Mouse (Mus musculus) ES-E14 (cell line): ENCODE measurements around the gene Fryl. TPM values are rescaled to one million over a fixed set of nuclear protein-coding genes. Genes with fewer than 3 reads are reported as not detected.

ENCODE experiments used
- DNase-seq: peaks from one replicate; pipeline ENCODE4 v3.0.0-alpha.2; 2013; ENCODE audit warnings: low read depth, low spot score
- H3K27ac ChIP-seq: 2 replicates; pipeline ENCODE4 v1.5.1; 2012; ENCODE audit warnings: low read depth, mild to moderate bottlenecking, low read length, moderate library complexity, mixed read lengths; ENCODE audit not compliant: poor library complexity, insufficient read depth, severe bottlenecking
- H3K36me3 ChIP-seq: 2 replicates; pipeline ENCODE4 v1.6.1; 2012; ENCODE audit warnings: mild to moderate bottlenecking, low read length, moderate library complexity, mixed read lengths; ENCODE audit not compliant: control insufficient read depth, poor library complexity, insufficient read depth, severe bottlenecking
- H3K4me1 ChIP-seq, 2 experiments: fragments of 150-350 bp in 1 of 2; sonication (generic) in 1 of 2; 2 replicates each; pipeline ENCODE4 v1.6.1; 2012; ENCODE audit warnings: low read length in 2 of 2, mild to moderate bottlenecking in 1 of 2, mixed read lengths in 1 of 2; ENCODE audit not compliant: control insufficient read depth in 2 of 2, insufficient read depth in 2 of 2, poor library complexity in 1 of 2
- H3K4me3 ChIP-seq, 2 experiments: fragments of 150-350 bp in 1 of 2; sonication (generic) in 1 of 2; 2 replicates each; pipeline ENCODE4 v1.5.1; 2012; ENCODE audit warnings: low read length in 2 of 2, low read depth in 1 of 2, mild to moderate bottlenecking in 1 of 2, mixed read lengths in 1 of 2; ENCODE audit not compliant: insufficient read depth in 1 of 2, poor library complexity in 1 of 2, severe bottlenecking in 1 of 2
- H3K9ac ChIP-seq: 2 replicates; pipeline ENCODE4 v1.6.1; 2012; ENCODE audit warnings: low read depth, mild to moderate bottlenecking, low read length, mixed read lengths; ENCODE audit not compliant: poor library complexity, insufficient read depth, severe bottlenecking
- H3K9me3 ChIP-seq: fragments of 150-350 bp; sonication (generic); 2 replicates; pipeline ENCODE4 v1.6.1; 2012; ENCODE audit warnings: low read depth, mild to moderate bottlenecking, low read length; ENCODE audit not compliant: control insufficient read depth, insufficient read depth
- CHD2 ChIP-seq: IDR thresholded peaks from 2 replicates; pipeline ENCODE4 v1.6.1; 2014; ENCODE audit warnings: mild to moderate bottlenecking, low read depth, low read length, inconsistent platforms
- HCFC1 ChIP-seq: IDR thresholded peaks from 2 replicates; pipeline ENCODE4 v1.6.1; 2012; ENCODE audit warnings: low read length, inconsistent platforms, borderline replicate concordance; ENCODE audit not compliant: insufficient read depth
- MAFK ChIP-seq: IDR thresholded peaks from 2 replicates; pipeline ENCODE4 v1.6.1; 2014; ENCODE audit warnings: mild to moderate bottlenecking, low read depth, low read length, inconsistent platforms; ENCODE audit not compliant: insufficient read depth
- ZC3H11A ChIP-seq: IDR thresholded peaks from 2 replicates; pipeline ENCODE4 v1.6.1; 2012; ENCODE audit warnings: low read depth, mild to moderate bottlenecking, inconsistent platforms, low read length, borderline replicate concordance
- ZNF384 ChIP-seq: IDR thresholded peaks from 2 replicates; pipeline ENCODE4 v1.6.1; 2012; ENCODE audit warnings: low read depth, low read length, inconsistent platforms
- in situ Hi-C, 2 experiments: fragments of 600-800 bp; cut with MboI; formaldehyde crosslinking; loops; one replicate each; pipeline ENCODE4 v1.15.1; 2025; ENCODE audit warnings: low sequenced_read_pairs in 2 of 2, inconsistent platforms in 1 of 2; ENCODE audit not compliant: unreplicated experiment in 2 of 2
- total RNA-seq: library from RNA; depleted of rRNA; stranded (reverse); fragments of 300-350 nt; gene quantifications from 2 replicates; pipeline ENCODE4 v1.2.3, GENCODE M21; 2012

Fryl gene
- total RNA-seq, 1 experiment, result 53.3 TPM

DNA sequence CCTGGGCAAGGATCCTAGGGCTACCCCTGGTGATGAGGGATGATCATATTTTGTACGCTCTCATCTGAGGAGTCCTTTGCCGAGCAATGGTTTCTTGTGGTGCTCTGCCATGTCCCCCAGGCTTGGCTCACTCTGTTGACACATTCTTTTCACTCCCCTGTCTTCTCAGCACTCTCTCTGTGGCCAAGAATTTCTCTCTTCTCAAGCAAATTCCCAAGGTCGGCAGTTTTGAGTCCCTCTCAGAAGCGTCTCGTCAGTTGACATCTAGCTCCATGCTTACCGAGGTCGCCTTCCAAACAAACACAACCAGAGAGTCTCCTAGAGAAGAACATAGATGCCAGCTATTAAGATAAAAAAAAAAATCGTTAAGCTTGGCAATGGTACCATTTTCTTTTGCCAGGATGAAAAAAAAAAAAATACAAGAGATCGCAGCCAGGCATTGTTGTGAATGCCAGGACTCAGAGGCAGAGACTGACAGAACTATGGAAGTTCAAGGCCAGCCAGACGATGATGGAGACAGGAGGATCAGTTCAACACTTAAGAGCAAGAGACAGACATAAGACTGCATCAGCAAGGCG lies 12.3 kb upstream of the Fryl start:
- Histone ChIP-seq H3K9ac (no peak overlapping the region), H3K36me3 (no peaks in the 10 kb centered on the region), H3K27ac (no peak overlapping the region), H3K4me1 (peaks cover 2 to 7% of the 10 kb centered on the region in 2 experiments; a peak in 2 of 4 replicates), H3K4me3 (no peak overlapping the region), H3K9me3 (no peaks in the 10 kb centered on the region)
- no peak for DNase-seq
- in situ Hi-C loops, result no loop called here
- TF ChIP-seq ZNF384 (no peak), CHD2 (no peak), MAFK (no peak), ZC3H11A (no peak)

- H3K9ac ChIP-seq, result no peak overlapping the region
- TF ChIP-seq MAFK, result no peak
- DNase-seq, result no peak
- no peak overlapping the region for H3K4me3 ChIP-seq
- peaks cover 2 to 3% of the 10 kb centered on the region in 2 experiments; a peak in 2 of 4 replicates for H3K4me1 ChIP-seq
- H3K9me3 ChIP-seq, result no peaks in the 10 kb centered on the region
- no peaks in the 10 kb centered on the region for H3K36me3 ChIP-seq
- H3K27ac ChIP-seq, result no peak overlapping the region
- in situ Hi-C loops, result no loop called here
Observed at GRCm38 (mm10) chr5:73265460-73265859, 9.0 kb upstream of the Fryl start.

DNA sequence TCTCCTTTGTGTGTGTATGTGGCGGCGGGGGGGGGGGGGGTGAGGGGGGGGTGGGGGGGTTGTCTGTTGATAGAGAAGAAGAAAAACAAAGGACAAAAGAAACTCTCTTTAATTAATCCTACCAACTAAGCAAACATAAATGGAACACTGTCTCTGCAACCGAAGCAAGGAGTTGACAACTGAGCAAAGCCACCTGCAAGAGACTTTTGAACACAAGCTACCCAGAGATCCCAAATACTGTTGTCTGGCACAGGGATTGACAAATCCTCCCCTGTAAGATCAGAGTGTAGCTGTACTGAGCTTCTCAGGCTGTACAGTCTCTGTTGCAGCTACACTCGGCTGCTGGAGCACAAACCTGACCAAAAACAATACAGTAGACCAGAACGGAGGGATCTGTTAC lies 7.7 kb upstream of the Fryl start:
- in situ Hi-C loops, result no loop called here
- DNase-seq, result no peak
- Histone ChIP-seq H3K9me3 (no peaks in the 10 kb centered on the region), H3K27ac (no peak overlapping the region), H3K36me3 (no peaks in the 10 kb centered on the region), H3K4me3 (no peak overlapping the region), H3K4me1 (peaks cover 2 to 3% of the 10 kb centered on the region in 2 experiments; a peak in 2 of 4 replicates), H3K9ac (no peak overlapping the region)
- TF ChIP-seq HCFC1 (no peak), MAFK (no peak), ZNF384 (no peak), CHD2 (no peak), ZC3H11A (no peak)

DNA sequence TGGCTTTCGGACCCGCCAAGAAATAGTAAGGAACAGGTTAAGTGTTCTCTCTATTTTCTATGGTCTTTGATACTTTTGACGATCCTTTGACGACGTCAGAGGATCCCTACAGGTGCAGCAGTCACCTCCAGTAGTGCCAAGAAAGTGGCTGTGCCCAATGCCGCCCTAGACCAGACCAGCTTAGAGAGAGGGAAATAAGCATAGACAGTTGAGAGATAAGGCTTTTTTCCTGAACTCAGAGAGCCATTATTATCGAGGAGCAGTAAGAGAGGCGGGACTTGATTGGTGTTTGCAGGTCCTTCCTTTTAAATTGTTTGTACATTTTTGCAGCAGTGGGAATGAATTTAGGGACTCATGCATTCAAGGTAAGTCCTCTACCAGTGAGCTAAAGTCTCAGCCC lies 1.3 kb upstream of the Fryl start:
- in situ Hi-C loops, result no loop called here
- Histone ChIP-seq H3K36me3 (no peaks in the 10 kb centered on the region; the same call in 1 of the 2 replicates), H3K9me3 (no peaks in the 10 kb centered on the region), H3K9ac (no peak overlapping the region), H3K27ac (no peak overlapping the region), H3K4me3 (no peak overlapping the region), H3K4me1 (peaks cover 0 to 8% of the 10 kb centered on the region in 2 experiments; a peak in 1 of 4 replicates)
- TF ChIP-seq ZC3H11A (no peak), ZNF384 (no peak), MAFK (no peak), CHD2 (no peak), HCFC1 (no peak)
- no peak for DNase-seq

DNA sequence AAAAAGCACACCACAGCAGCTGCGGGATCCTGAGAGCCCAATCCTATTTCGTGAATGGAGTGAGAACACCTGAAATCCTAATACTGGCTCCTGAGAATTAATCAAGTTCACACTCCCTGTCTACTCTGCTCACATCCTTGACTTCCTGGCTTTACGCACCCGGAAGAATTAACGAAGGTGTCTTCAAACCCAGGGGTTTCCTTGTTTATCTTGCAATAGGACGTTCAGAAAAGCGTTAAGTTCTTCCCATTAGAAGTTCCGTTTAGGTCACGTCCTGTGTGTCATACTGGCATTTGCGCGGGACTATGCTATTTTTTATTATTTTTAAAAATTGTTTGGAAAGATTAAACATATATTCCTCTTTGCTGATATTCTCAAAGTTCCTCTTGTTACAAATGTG lies 677 bp upstream of the Fryl start:
- in situ Hi-C loops, result no loop called here
- H3K9ac ChIP-seq, result peak overlapping the region; percentile 24; the same call in 1 of the 2 replicates
- DNase-seq, result no peak
- peaks cover 0 to 8% of the 10 kb centered on the region in 2 experiments; a peak in 1 of 4 replicates for H3K4me1 ChIP-seq
- no peaks in the 10 kb centered on the region for H3K9me3 ChIP-seq
- peak overlapping the region; percentile 55 to 70 for H3K4me3 ChIP-seq
- no peak for TF ChIP-seq MAFK
- H3K36me3 ChIP-seq, result no peaks in the 10 kb centered on the region; the same call in 1 of the 2 replicates
- H3K27ac ChIP-seq, result no peak overlapping the region
